Mouse (Mus musculus) ES-Bruce4 (cell line): ENCODE measurements around the gene Sema3b.

ENCODE experiments used
- CTCF ChIP-seq: IDR thresholded peaks from one replicate; pipeline ENCODE4 v1.8.1; 2011; ENCODE audit warnings: low read depth, low read length
- EP300 ChIP-seq: IDR thresholded peaks from 2 replicates; pipeline ENCODE4 v1.6.1; 2011; ENCODE audit warnings: low read depth, low read length; ENCODE audit not compliant: insufficient read depth

DNA sequence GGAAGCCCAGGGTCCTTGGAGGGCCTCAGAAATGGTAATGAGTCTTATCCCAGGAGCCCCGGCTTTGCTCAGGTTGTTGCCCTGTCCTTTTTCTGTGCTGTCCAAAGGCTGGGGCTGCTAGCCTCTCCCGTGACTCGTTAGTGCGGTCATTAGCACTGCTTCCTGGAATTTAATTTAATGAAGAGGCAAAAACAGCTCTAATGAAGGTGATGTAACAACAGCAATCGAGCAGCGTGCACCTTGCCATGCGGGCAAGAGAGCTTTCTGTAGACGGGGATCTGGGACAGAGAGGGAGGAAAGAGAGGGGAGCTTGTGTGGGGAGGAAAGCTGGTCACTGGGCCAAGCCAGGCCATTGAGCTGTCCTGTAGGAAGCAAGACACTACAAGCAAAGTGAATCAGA lies 32.6 kb upstream of the Sema3b start:
- TF ChIP-seq CTCF (no peak), EP300 (no peak)
